8 mouse cellular contexts compared by ENCODE assay signal in the genomic region with DNA sequence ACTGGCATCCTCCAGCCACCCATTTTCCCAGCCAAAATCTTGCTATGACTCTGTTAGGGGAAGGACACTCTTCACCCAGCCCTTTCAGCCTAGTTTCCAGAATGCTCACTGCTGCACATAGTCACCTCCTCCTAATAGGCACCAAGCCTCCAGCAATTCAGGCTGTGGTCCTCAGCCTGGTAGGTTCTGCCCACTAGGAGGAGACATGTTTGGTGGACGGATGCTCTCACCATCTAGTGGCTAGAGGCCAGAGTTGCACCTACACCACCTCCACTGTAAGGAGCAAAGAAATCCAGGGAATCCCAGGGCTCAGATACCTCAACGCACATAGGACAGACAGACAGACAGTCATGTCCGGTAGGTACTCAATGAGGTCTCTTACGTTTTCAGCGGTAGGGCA.
DNase-seq lines count a peak whose midpoint lies in the region; ATAC-seq and TF ChIP-seq lines count a peak whose summit lies in the region.

No protein-coding gene starts in this region.

- no peak overlapping the region for H3K27ac ChIP-seq in heart, embryonic 12.5 days (ENCODE audit: poor library complexity, severe bottlenecking)
- no peak overlapping the region for H3K27ac ChIP-seq in testis, adult 2 months (ENCODE audit: control insufficient read depth, insufficient read depth, low read depth, low read length)
- no peak overlapping the region for H3K27ac ChIP-seq in kidney, postnatal 0 days
- no peak overlapping the region for H3K27ac ChIP-seq in forebrain, embryonic 16.5 days (ENCODE audit: low read length)

- no peak overlapping the region for H3K9ac ChIP-seq in heart, embryonic 12.5 days
- H3K9ac ChIP-seq in kidney, postnatal 0 days (ENCODE audit: low read depth, low read length), result no peak overlapping the region
- H3K9ac ChIP-seq in forebrain, embryonic 16.5 days (replicated peaks; ENCODE audit: low read depth, low read length), result no peak overlapping the region

- peak; percentile 45 to 66 for DNase-seq in heart, adult 18-20 months
- DNase-seq in testis, postnatal 14 days (ENCODE audit: low spot score), result no peak
- peak; percentile 81 for DNase-seq in kidney, postnatal 0 days (ENCODE audit: low spot score)

- 56% methylated on average over 5 of the region's 5 CpGs for WGBS in heart, embryonic 12.5 days
- 57% methylated on average over 5 of the region's 5 CpGs for WGBS in kidney, postnatal 0 days
- 68% methylated on average over 5 of the region's 5 CpGs for WGBS in forebrain, embryonic 16.5 days

- H3K36me3 ChIP-seq in heart, embryonic 12.5 days, result peaks cover 96% of the 10 kb centered on the region
- H3K36me3 ChIP-seq in testis, adult 2 months (ENCODE audit: control insufficient read depth, insufficient read depth, low read length), result no peaks in the 10 kb centered on the region
- H3K36me3 ChIP-seq in kidney, postnatal 0 days (ENCODE audit: insufficient read depth, low read length), result peaks cover 56% of the 10 kb centered on the region
- peaks cover 32% of the 10 kb centered on the region for H3K36me3 ChIP-seq in forebrain, embryonic 16.5 days (ENCODE audit: control insufficient read depth, insufficient read depth)

- peaks cover 7% of the 10 kb centered on the region for H3K4me1 ChIP-seq in heart, embryonic 12.5 days (replicated peaks)
- no peaks in the 10 kb centered on the region for H3K4me1 ChIP-seq in testis, adult 2 months (ENCODE audit: control insufficient read depth, insufficient read depth, low read length)
- H3K4me1 ChIP-seq in kidney, postnatal 0 days (replicated peaks; ENCODE audit: insufficient read depth, low read length), result no peaks in the 10 kb centered on the region
- H3K4me1 ChIP-seq in forebrain, embryonic 16.5 days (replicated peaks; ENCODE audit: control insufficient read depth, insufficient read depth, low read length), result no peaks in the 10 kb centered on the region

- TF ChIP-seq CTCF in testis, adult 2 months (IDR thresholded peaks at IDR 0.05; ENCODE audit: control insufficient read depth, insufficient read depth, insufficient replicate concordance, low read depth, low read length), result peak; percentile 39; the same call in 1 of the 2 replicates
- TF ChIP-seq CTCF in kidney, postnatal 0 days (IDR thresholded peaks at IDR 0.05; ENCODE audit: low read depth), result peak; percentile 93

- ATAC-seq in heart, embryonic 12.5 days (ENCODE audit: insufficient number of reproducible peaks, low FRiP score), result no peak
- ATAC-seq in common myeloid progenitor, adult 5-6 weeks (replicated peaks; ENCODE audit: low read depth, poor library complexity, severe bottlenecking), result peak; percentile 78
- ATAC-seq in kidney, postnatal 0 days (replicated peaks; ENCODE audit: low FRiP score, low read depth), result peak; percentile 52; the same call in 1 of the 2 replicates
- ATAC-seq in megakaryocyte-erythroid progenitor cell, adult 5-6 weeks (replicated peaks; ENCODE audit: low FRiP score, low TSS enrichment, poor library complexity, severe bottlenecking), result peak; percentile 79
- ATAC-seq in forebrain, embryonic 16.5 days, result no peak

- no peak overlapping the region for H3K4me2 ChIP-seq in heart, embryonic 12.5 days
- H3K4me2 ChIP-seq in kidney, postnatal 0 days (ENCODE audit: low read length), result no peak overlapping the region
- H3K4me2 ChIP-seq in forebrain, embryonic 16.5 days (ENCODE audit: low read length), result no peak overlapping the region

- no peak overlapping the region for H3K4me3 ChIP-seq in heart, embryonic 12.5 days
- no peak overlapping the region for H3K4me3 ChIP-seq in testis, adult 2 months (ENCODE audit: control insufficient read depth, low read depth, low read length)
- H3K4me3 ChIP-seq in kidney, postnatal 0 days (replicated peaks; ENCODE audit: low read depth, low read length), result no peak overlapping the region
- no peak overlapping the region for H3K4me3 ChIP-seq in forebrain, embryonic 16.5 days (replicated peaks; ENCODE audit: low read length)

- no peaks in the 10 kb centered on the region for H3K27me3 ChIP-seq in heart, embryonic 12.5 days (replicated peaks)
- no peaks in the 10 kb centered on the region for H3K27me3 ChIP-seq in testis, adult 2 months (ENCODE audit: control insufficient read depth, insufficient read depth, low read length)
- H3K27me3 ChIP-seq in kidney, postnatal 0 days (ENCODE audit: insufficient read depth, low read length), result no peaks in the 10 kb centered on the region
- no peaks in the 10 kb centered on the region for H3K27me3 ChIP-seq in forebrain, embryonic 16.5 days (replicated peaks; ENCODE audit: control insufficient read depth, insufficient read depth, low read length)

- TF ChIP-seq POLR2A in testis, adult 2 months (IDR thresholded peaks at IDR 0.05; ENCODE audit: control insufficient read depth, low read depth, low read length), result no peak

- no peaks in the 10 kb centered on the region for H3K9me3 ChIP-seq in heart, embryonic 12.5 days (replicated peaks)
- no peaks in the 10 kb centered on the region for H3K9me3 ChIP-seq in kidney, postnatal 0 days (replicated peaks; ENCODE audit: low read length)
- no peaks in the 10 kb centered on the region for H3K9me3 ChIP-seq in forebrain, embryonic 16.5 days (ENCODE audit: control insufficient read depth, low read length)

Comparison
In these comparisons a context has a peak if more than half of its experiments do, and no peak if none do; other contexts are left out.
1. ATAC-seq: peak in common myeloid progenitor, adult 5-6 weeks (single experiment), kidney, postnatal 0 days (single experiment) and megakaryocyte-erythroid progenitor cell, adult 5-6 weeks (single experiment); none in heart, embryonic 12.5 days (single experiment) and forebrain, embryonic 16.5 days (single experiment).